Mouse (Mus musculus) heart, embryonic 14.5 days (tissue): ENCODE results near the gene Prr13. TPM values are rescaled to one million over a fixed set of nuclear protein-coding genes. Genes with fewer than 3 reads are reported as not detected.
A peak's percentile ranks its signal among the peaks of the same experiment; 100 is the strongest.

Experiments
- ATAC-seq: fragments of 200-750 bp; cut with Nextera tagmentation; 2 replicates; pipeline ENCODE4 v1.8.0; 2017; ENCODE audit warnings: low read depth, moderate TSS enrichment; ENCODE audit not compliant: insufficient number of reproducible peaks, insufficient read depth, low FRiP score
- H3K27ac ChIP-seq, 2 experiments: fragments of 200-500 bp in 1 of 2; fragments of 300-500 bp in 1 of 2; sonication (generic) in 1 of 2; replicated peaks in 1 of 2; 2 replicates each; pipeline ENCODE4 v1.5.1; 2012 to 2014; ENCODE audit warnings: low read depth in 2 of 2, low read length in 2 of 2, control low read depth in 1 of 2, mild to moderate bottlenecking in 1 of 2, mixed read lengths in 1 of 2; ENCODE audit not compliant: control insufficient read depth in 1 of 2, insufficient read depth in 1 of 2
- H3K27me3 ChIP-seq: fragments of 300-500 bp; sonication (generic); 2 replicates; pipeline ENCODE4 v1.6.1; 2014; ENCODE audit warnings: mild to moderate bottlenecking, low read length, control low read depth; ENCODE audit not compliant: control insufficient read depth, insufficient read depth
- H3K36me3 ChIP-seq: fragments of 300-500 bp; sonication (generic); 2 replicates; pipeline ENCODE4 v1.6.1; 2014; ENCODE audit warnings: mild to moderate bottlenecking, control low read depth, low read length, mixed read lengths; ENCODE audit not compliant: control insufficient read depth, insufficient read depth
- H3K4me1 ChIP-seq, 2 experiments: fragments of 200-500 bp in 1 of 2; fragments of 300-500 bp in 1 of 2; sonication (generic) in 1 of 2; 2 replicates each; pipeline ENCODE4 v1.6.1; 2012 to 2014; ENCODE audit warnings: low read length in 2 of 2, control low read depth in 1 of 2, mixed read lengths in 1 of 2; ENCODE audit not compliant: control insufficient read depth in 2 of 2, insufficient read depth in 2 of 2
- H3K4me2 ChIP-seq: fragments of 300-500 bp; sonication (generic); 2 replicates; pipeline ENCODE4 v1.6.1; 2014; ENCODE audit warnings: mild to moderate bottlenecking, low read length
- H3K4me3 ChIP-seq, 2 experiments: fragments of 200-500 bp in 1 of 2; fragments of 300-500 bp in 1 of 2; sonication (generic) in 1 of 2; 2 replicates each; pipeline ENCODE4 v1.5.1; 2012 to 2014; ENCODE audit warnings: low read length in 2 of 2, mild to moderate bottlenecking in 2 of 2, control low read depth in 1 of 2, low read depth in 1 of 2, moderate library complexity in 1 of 2; ENCODE audit not compliant: control insufficient read depth in 1 of 2, insufficient read depth in 1 of 2
- H3K9ac ChIP-seq: fragments of 300-500 bp; sonication (generic); 2 replicates; pipeline ENCODE4 v1.6.1; 2014; ENCODE audit warnings: mild to moderate bottlenecking, low read length
- H3K9me3 ChIP-seq: fragments of 300-500 bp; sonication (generic); 2 replicates; pipeline ENCODE4 v1.6.1; 2016; ENCODE audit warnings: low read length, control low read depth; ENCODE audit not compliant: control insufficient read depth
- WGBS: fragments of 180-500 bp; shearing (Covaris S2); extraction: QIAGEN DNeasy Blood & Tissue Kit; methylation state at CpG from one replicate; pipeline ENCODE4 v1.1.7; 2014; 5-methylcytosine and 5-hydroxymethylcytosine counted together
- polyA plus RNA-seq: library from polyadenylated mRNA; unstranded; fragments of >200 nt; fragmentation: Nextera tagmentation; extraction: Ambion mirVana; gene quantifications from 2 replicates; pipeline ENCODE4 v1.2.1, GENCODE M21; 2014

Prr13 gene
- polyA plus RNA-seq, 1 experiment from 2014 or later, result 114 TPM

- Histone ChIP-seq H3K27ac (no peak overlapping the region), H3K9me3 (no peaks in the 10 kb centered on the region), H3K4me1 (peaks cover 4 to 7% of the 10 kb centered on the region in 2 experiments; a peak in 1 of 4 replicates), H3K9ac (no peak overlapping the region), H3K27me3 (no peaks in the 10 kb centered on the region), H3K36me3 (no peaks in the 10 kb centered on the region), H3K4me2 (no peak overlapping the region), H3K4me3 (no peak overlapping the region)
- no peak for ATAC-seq
- WGBS, result 38% methylated on average over 8 of the region's 8 CpGs
Measured at GRCm38 (mm10) chr15:102449366-102449765, 9.5 kb upstream of the Prr13 start.

GRCm38 (mm10) chr15:102450928-102451327, 7.9 kb upstream of the Prr13 start:
- H3K27ac ChIP-seq, result no peak overlapping the region
- no peak overlapping the region for H3K9ac ChIP-seq

GRCm38 (mm10) chr15:102451666-102452430, 7.0 kb upstream of the Prr13 start:
- Histone ChIP-seq H3K4me3 (no peak overlapping the region), H3K27ac (no peak overlapping the region), H3K4me2 (no peak overlapping the region), H3K36me3 (no peaks in the 10 kb centered on the region), H3K27me3 (no peaks in the 10 kb centered on the region), H3K9ac (no peak overlapping the region), H3K4me1 (no peaks in the 10 kb centered on the region; a peak in 1 of 4 replicates), H3K9me3 (no peaks in the 10 kb centered on the region)
- 71% methylated on average over 26 of the region's 26 CpGs for WGBS
- no peak for ATAC-seq

More at GRCm38 (mm10) chr15:102450928-102451327, 7.9 kb upstream of the Prr13 start:
- Histone ChIP-seq H3K4me2 (no peak overlapping the region), H3K27me3 (no peaks in the 10 kb centered on the region), H3K4me3 (no peak overlapping the region), H3K36me3 (no peaks in the 10 kb centered on the region), H3K9me3 (no peaks in the 10 kb centered on the region), H3K4me1 (peaks cover 4 to 6% of the 10 kb centered on the region in 2 experiments; a peak in 1 of 4 replicates)
- 33% methylated on average over 7 of the region's 7 CpGs for WGBS
- no peak for ATAC-seq

DNA sequence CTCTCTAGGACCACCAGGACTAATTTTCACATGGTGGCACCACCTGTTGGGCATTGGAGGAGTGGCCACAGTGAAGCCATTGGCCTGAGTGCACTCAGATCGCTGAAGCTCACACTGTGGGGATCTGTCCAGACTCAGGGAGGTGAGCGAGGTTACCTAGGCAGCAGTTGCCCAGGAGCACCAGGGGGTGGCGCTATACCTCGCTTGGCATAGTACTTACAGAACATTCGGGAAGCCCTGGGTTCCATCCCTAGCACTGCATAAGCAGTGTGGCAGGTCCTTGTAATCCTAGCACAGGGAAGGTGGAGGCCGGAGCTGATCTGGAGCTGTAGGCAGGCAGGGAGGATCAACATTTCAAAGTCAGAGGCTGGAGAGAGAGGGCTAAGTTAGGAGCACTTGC, 2.8 kb upstream of the Prr13 start:
- 35% methylated on average over 6 of the region's 6 CpGs for WGBS

DNA sequence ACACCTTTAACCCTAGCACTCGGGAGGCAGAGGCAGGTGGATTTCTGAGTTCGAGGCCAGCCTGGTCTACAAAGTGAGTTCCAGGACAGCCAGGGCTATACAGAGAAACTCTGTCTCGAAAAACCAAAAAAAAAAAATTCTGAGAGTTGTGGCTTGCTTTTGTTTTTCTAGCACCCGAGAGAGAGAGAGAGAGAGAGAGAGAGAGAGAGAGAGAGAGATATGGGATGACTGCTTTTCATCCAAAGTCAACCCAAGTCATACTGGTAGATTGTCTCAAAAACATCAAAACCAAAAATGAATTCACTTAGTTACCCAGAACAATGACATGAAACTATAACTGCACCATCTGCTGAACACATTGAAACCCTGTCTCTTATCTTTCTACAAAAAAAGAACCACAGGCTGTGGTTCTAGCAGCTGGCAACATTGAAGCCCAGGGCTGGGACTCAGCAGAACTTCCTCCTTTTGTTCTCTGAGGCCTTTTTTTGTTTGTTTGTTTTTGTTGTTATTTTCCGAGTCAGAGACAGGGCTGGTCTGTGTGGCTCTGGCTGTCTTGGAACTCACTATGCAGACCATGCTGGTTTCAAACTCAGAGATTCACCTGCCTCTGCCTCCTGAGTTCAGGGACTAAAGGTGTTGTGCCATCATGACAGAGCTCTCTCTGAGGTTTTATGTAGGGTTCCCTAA, 635 bp upstream of the Prr13 start:
- H3K4me1 ChIP-seq, result peaks cover 9 to 28% of the 10 kb centered on the region in 2 experiments
- H3K36me3 ChIP-seq, result peaks cover 9% of the 10 kb centered on the region
- 58% methylated on average over 5 of the region's 5 CpGs for WGBS
- peak overlapping the region in 1 of 2 experiments; percentile 56; a peak in 2 of 4 replicates for H3K4me3 ChIP-seq
- peak overlapping the region; percentile 77 for H3K4me2 ChIP-seq
- H3K9me3 ChIP-seq, result no peaks in the 10 kb centered on the region
- H3K27me3 ChIP-seq, result no peaks in the 10 kb centered on the region
- peak overlapping the region; percentile 74 for H3K9ac ChIP-seq
- no peak for ATAC-seq
- peak overlapping the region in 1 of 2 experiments; percentile 70; a peak in 2 of 4 replicates for H3K27ac ChIP-seq

More for the DNA sequence above, 2.8 kb upstream of the Prr13 start:
- no peaks in the 10 kb centered on the region for H3K27me3 ChIP-seq
- ATAC-seq, result no peak
- H3K27ac ChIP-seq, result no peak overlapping the region
- H3K9me3 ChIP-seq, result no peaks in the 10 kb centered on the region
- no peaks in the 10 kb centered on the region for H3K36me3 ChIP-seq
- H3K4me3 ChIP-seq, result no peak overlapping the region
- no peak overlapping the region for H3K9ac ChIP-seq
- H3K4me1 ChIP-seq, result peaks cover 9 to 22% of the 10 kb centered on the region in 2 experiments
- H3K4me2 ChIP-seq, result no peak overlapping the region

DNA sequence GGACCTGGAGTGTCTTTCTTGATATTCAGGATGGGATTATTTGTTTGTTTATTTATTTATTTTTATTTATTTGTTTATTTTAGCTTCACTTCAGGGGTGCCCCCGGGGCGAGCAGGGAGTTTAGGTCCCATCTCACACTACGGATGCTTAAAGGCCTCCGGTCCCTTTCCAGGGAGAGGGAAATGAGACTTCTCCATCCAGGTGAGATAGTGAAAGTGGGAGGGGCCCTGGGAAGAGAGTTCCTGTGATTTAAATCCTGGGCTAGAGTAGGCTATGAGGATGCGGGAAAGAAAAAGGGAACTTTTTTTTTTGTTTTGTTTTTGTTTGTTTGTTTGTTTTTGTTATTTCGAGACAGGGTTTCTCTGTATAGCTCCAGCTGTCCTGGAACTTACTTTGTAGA, 553 bp downstream of the Prr13 start:
- Histone ChIP-seq H3K36me3 (peaks cover 12% of the 10 kb centered on the region), H3K4me2 (peak overlapping the region; percentile 77), H3K27ac (peak overlapping the region in 1 of 2 experiments; percentile 70; a peak in 2 of 4 replicates), H3K4me1 (peaks cover 9 to 28% of the 10 kb centered on the region in 2 experiments), H3K27me3 (no peaks in the 10 kb centered on the region), H3K9ac (peak overlapping the region; percentile 74), H3K9me3 (no peaks in the 10 kb centered on the region), H3K4me3 (peak overlapping the region; percentile 37 to 56)
- no peak for ATAC-seq
- WGBS, result 35% methylated on average over 6 of the region's 6 CpGs

- Histone ChIP-seq H3K4me1 (peaks cover 9 to 28% of the 10 kb centered on the region in 2 experiments), H3K9me3 (no peaks in the 10 kb centered on the region), H3K27ac (peak overlapping the region in 1 of 2 experiments; percentile 28; a peak in 2 of 4 replicates), H3K36me3 (peaks cover 12% of the 10 kb centered on the region), H3K9ac (0 out of 2 replicates have a peak overlapping the region, but pooled peaks have one; percentile 74), H3K4me3 (peak overlapping the region; percentile 12 to 56; a peak in 2 of 4 replicates), H3K27me3 (no peaks in the 10 kb centered on the region), H3K4me2 (peak overlapping the region; percentile 77)
- no peak for ATAC-seq
- WGBS, result 45% methylated on average over 5 of the region's 5 CpGs
Measured at GRCm38 (mm10) chr15:102459847-102460246, 1.0 kb downstream of the Prr13 start.
